Mouse (Mus musculus) NIH3T3 (cell line): ENCODE measurements around the gene Gm2012.
"Not testable (repeated sequence)": the region's sequence is repeated elsewhere in the genome, so short reads cannot be mapped to it uniquely, and the experiment has no call there.

ENCODE experiments used
- DNase-seq: peaks from one replicate; pipeline ENCODE4 v3.0.0-alpha.2; 2012; ENCODE audit warnings: low read depth

Gm2012 gene

GRCm38 (mm10) chrX:26231255-26231654, at the start of gene Gm2012:
TSS of gene Gm2012 (minus strand) at chrX:26231355.
- DNase-seq = not testable (repeated sequence)

GRCm38 (mm10) chrX:26159146-26159545, 72.0 kb downstream of the Gm2012 start:
- DNase-seq = not testable (repeated sequence)
